Mouse (Mus musculus): Measurements from ENCODE around the gene Mmachc. TPM values are rescaled to one million over a fixed set of nuclear protein-coding genes. Genes with fewer than 3 reads are reported as not detected.

Mmachc gene
- polyA plus RNA-seq (2015; fragmentation: Nextera tagmentation; extraction: Ambion mirVana) = 14.8 and 19.0 TPM in 2 replicates

DNA sequence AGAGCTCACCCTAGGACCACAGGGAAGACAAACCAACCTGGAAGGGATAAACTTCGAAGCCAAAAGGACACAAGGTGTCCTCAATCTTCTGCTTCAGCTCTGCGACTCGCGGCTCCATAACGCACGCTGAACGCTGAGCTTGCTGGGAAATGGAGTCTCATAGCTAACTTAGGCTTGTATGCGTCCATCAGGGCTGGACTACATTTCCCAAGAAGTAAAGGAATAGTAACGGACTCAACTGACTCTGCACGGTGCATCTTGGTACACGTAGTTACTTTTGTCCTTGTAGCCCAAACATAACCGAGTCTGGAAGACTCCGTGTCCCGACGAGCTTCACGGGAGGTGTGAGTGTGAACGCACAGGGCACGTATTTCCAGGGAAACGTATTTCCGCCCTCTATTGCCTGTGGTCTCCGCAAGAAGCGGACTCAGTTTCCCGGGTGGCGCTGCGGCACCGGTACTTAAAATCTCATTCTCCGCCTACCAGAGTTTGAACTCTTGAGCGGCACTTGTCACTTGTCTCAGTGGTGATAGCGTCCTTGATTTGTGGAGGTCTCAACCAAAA, at the start of gene Mmachc, which contains the start of gene Ccdc163:
Gene Mmachc (minus strand): TSS at position 206 of the 564 bp plus-strand sequence.
Gene Ccdc163 (plus strand): TSS at position 309 of the 564 bp plus-strand sequence.

DNA sequence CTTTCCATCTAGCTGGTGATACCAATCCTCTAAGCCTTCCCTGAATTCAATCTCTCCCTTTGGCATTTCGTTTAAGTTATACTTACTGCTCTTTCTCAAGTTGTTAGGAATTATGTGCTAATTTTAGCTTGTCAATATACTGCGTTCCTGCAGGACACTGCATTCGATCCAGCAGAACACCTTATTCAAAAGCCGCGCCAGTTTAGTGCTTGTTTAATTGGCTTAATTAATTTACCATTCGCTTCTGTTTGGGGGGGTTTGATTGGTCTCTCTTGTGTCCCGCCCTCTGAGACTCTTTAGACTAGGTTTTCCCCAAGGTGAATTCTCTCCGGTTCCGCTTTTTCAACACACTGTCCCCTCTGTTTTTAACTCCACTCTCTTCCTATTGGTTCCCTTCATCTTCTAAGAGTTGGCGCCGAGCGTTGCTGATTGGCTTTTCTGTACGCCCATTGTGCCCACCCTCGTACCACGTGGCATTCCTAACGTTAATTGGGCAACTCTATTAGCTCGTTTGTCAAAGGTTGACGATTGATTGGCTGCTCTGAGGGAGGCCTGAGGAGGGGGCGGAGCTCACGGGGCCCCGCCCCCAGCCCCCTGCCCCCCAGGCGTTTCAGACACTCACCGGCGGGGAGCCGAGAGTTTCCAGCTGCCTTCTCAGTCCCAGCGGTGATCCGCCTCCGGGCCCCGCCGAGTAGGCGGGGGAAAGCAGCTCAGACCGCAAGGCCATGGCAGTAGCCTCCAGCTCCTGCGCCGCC, 12.3 kb upstream of the Mmachc start, which contains the start of gene Tesk2:
Gene Tesk2 (plus strand): TSS at position 606 of the 755 bp plus-strand sequence.

DNA sequence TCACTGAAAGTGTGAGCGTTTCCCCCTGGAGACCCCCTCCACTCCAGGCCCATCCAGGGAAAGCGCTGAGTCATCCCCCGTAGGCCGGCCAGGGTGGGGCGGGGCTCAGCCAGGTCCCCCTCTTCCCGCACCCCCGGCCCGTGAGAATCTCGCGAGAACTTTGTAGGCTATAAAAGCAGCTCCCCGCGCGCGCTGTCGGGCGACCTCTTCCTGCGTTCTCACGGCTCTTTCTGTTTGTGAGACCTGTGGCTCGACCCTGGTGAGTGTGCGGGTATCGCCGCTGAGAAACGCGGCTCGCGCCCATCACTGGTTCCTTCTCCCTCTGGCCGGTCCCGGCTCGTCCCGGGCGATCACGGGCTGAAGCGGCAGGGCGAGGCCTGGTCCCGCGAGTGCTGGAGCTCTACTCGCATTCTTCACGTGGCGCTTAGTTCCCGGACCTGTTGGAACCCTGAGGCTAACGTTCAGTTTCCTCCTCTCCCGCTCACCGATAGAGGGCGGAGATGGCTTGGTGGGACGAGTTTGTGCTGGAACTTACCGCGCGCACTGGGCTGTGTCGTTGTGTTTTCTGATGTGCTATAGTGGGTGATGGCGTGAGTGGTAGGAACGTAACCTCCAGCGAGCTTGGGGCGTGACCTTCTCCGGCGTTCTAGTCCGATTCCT, 22.7 kb downstream of the Mmachc start, which contains the start of gene Prdx1:
Gene Prdx1 (plus strand): TSS at position 143 of the 660 bp plus-strand sequence.

Other genes starting within 250 kb of the Mmachc start
- gene Mast2, start 244.2 kb downstream of the Mmachc start, polyA plus RNA-seq (2015; fragmentation: Nextera tagmentation; extraction: Ambion mirVana) = 23.3 and 23.8 TPM in 2 replicates
- gene Ipp, start 200.9 kb downstream of the Mmachc start, polyA plus RNA-seq (2015; fragmentation: Nextera tagmentation; extraction: Ambion mirVana) = 9.2 and 11.0 TPM in 2 replicates
- gene Tmem69, start 152.5 kb downstream of the Mmachc start, polyA plus RNA-seq (2015; fragmentation: Nextera tagmentation; extraction: Ambion mirVana) = 17.5 and 18.3 TPM in 2 replicates
- gene Gpbp1l1, start 150.7 kb downstream of the Mmachc start, polyA plus RNA-seq (2015; fragmentation: Nextera tagmentation; extraction: Ambion mirVana) = 11.7 and 12.6 TPM in 2 replicates
- 4.8 and 5.4 TPM in 2 replicates for gene Ccdc17, start 111.8 kb downstream of the Mmachc start, polyA plus RNA-seq (2015; fragmentation: Nextera tagmentation; extraction: Ambion mirVana)
- 55.0 and 59.1 TPM in 2 replicates for gene Nasp, start 80.5 kb downstream of the Mmachc start, polyA plus RNA-seq (2015; fragmentation: Nextera tagmentation; extraction: Ambion mirVana)
- 699 and 752 TPM in 2 replicates for gene Akr1a1, start 56.7 kb downstream of the Mmachc start, polyA plus RNA-seq (2015; fragmentation: Nextera tagmentation; extraction: Ambion mirVana)
- gene Prdx1, start 22.9 kb downstream of the Mmachc start, polyA plus RNA-seq (2015; fragmentation: Nextera tagmentation; extraction: Ambion mirVana) = 509 and 614 TPM in 2 replicates
- 5.8 and 6.5 TPM in 2 replicates for gene Ccdc163, start 103 bp upstream of the Mmachc start, polyA plus RNA-seq (2015; fragmentation: Nextera tagmentation; extraction: Ambion mirVana)
- 2.5 and 2.8 TPM in 2 replicates for gene Tesk2, start 12.5 kb upstream of the Mmachc start, polyA plus RNA-seq (2015; fragmentation: Nextera tagmentation; extraction: Ambion mirVana)
- 23.4 and 25.2 TPM in 2 replicates for gene Toe1, start 99.2 kb upstream of the Mmachc start, polyA plus RNA-seq (2015; fragmentation: Nextera tagmentation; extraction: Ambion mirVana)
- 4.1 and 4.7 TPM in 2 replicates for gene Mutyh, start 99.3 kb upstream of the Mmachc start, polyA plus RNA-seq (2015; fragmentation: Nextera tagmentation; extraction: Ambion mirVana)
- gene Hpdl, start 113.3 kb upstream of the Mmachc start, polyA plus RNA-seq (2015; fragmentation: Nextera tagmentation; extraction: Ambion mirVana) = 2.3 and 2.7 TPM in 2 replicates
- 2.8 and 3.0 TPM in 2 replicates for gene Zswim5, start 169.0 kb upstream of the Mmachc start, polyA plus RNA-seq (2015; fragmentation: Nextera tagmentation; extraction: Ambion mirVana)

Data from neural tube, postnatal 0 days (tissue).